ENCODE assay signal across 46 mouse cellular contexts in genomic region chr15:81964262-81964661, GRCm38 (mm10). TPM values are rescaled to one million over a fixed set of nuclear protein-coding genes. Genes with fewer than 3 reads are reported as not detected.
"Had no signal": no experiment of that assay in that cellular context is flagged by ENCODE, and none has a peak within 500 bp of the region (broad histone marks: within the 10 kb centered on the region; RNA-seq: fewer than 3 reads in every experiment).

No protein-coding gene starts in this region.

- H3K9me3 ChIP-seq: limb, embryonic 10.5 days; limb, embryonic 12.5 days; limb, embryonic 13.5 days; limb, embryonic 15.5 days; liver, embryonic 13.5 days; liver, embryonic 15.5 days; lung, embryonic 15.5 days; megakaryocyte, embryonic 14.5 days; midbrain, embryonic 10.5 days; midbrain, embryonic 12.5 days; midbrain, embryonic 13.5 days; midbrain, embryonic 15.5 days; neural tube, embryonic 12.5 days had no signal

- DNase-seq: left cerebral cortex, postnatal 4 days; liver; liver, embryonic 13.5 days; liver, postnatal 0 days; lung, adult 18-20 months; lung, adult 2 months; lung, embryonic 14.5 days; lung, postnatal 10 days; lung, postnatal 14 days; lung, postnatal 36 days; lung, postnatal 4 days had no signal

- H3K4me1 ChIP-seq: midbrain, embryonic 12.5 days; neural tube, embryonic 12.5 days had no signal

- H3K36me3 ChIP-seq: limb, embryonic 10.5 days; limb, embryonic 12.5 days; limb, embryonic 13.5 days; limb, embryonic 15.5 days; liver, embryonic 13.5 days; liver, embryonic 15.5 days; lung, embryonic 15.5 days; midbrain, embryonic 10.5 days; midbrain, embryonic 12.5 days; midbrain, embryonic 13.5 days; midbrain, embryonic 15.5 days; neural tube, embryonic 12.5 days had no signal

- ATAC-seq: liver, postnatal 0 days; lung, postnatal 0 days; midbrain, embryonic 13.5 days; midbrain, embryonic 15.5 days; midbrain, embryonic 16.5 days had no signal

- H3K27me3 ChIP-seq: limb, embryonic 12.5 days; limb, embryonic 13.5 days; limb, embryonic 15.5 days; liver, embryonic 15.5 days; lung, embryonic 15.5 days; midbrain, embryonic 12.5 days; midbrain, embryonic 13.5 days; midbrain, embryonic 15.5 days; neural tube, embryonic 12.5 days had no signal

- H3K27ac ChIP-seq: limb, embryonic 10.5 days; limb, embryonic 12.5 days; limb, embryonic 13.5 days; limb, embryonic 15.5 days; liver, embryonic 13.5 days; liver, embryonic 14.5 days; liver, embryonic 15.5 days; lung, embryonic 15.5 days; macrophage; midbrain, embryonic 10.5 days; midbrain, embryonic 12.5 days; midbrain, embryonic 13.5 days; midbrain, embryonic 15.5 days; neural tube, embryonic 12.5 days had no signal

- H3K4me2 ChIP-seq: limb, embryonic 12.5 days; limb, embryonic 13.5 days; limb, embryonic 15.5 days; liver, embryonic 11.5 days; liver, embryonic 13.5 days; liver, embryonic 15.5 days; lung, embryonic 14.5 days; lung, embryonic 15.5 days; midbrain, embryonic 11.5 days; midbrain, embryonic 12.5 days; midbrain, embryonic 13.5 days; midbrain, embryonic 15.5 days; neural tube, embryonic 12.5 days had no signal

- H3K9ac ChIP-seq: limb, embryonic 12.5 days; limb, embryonic 13.5 days; limb, embryonic 15.5 days; liver, embryonic 13.5 days; liver, embryonic 14.5 days; liver, embryonic 15.5 days; liver, postnatal 0 days; lung, embryonic 14.5 days; lung, embryonic 15.5 days; midbrain, embryonic 12.5 days; midbrain, embryonic 13.5 days; midbrain, embryonic 15.5 days; neural tube, embryonic 12.5 days had no signal

- H3K4me3 ChIP-seq: limb, embryonic 10.5 days; limb, embryonic 12.5 days; limb, embryonic 13.5 days; limb, embryonic 15.5 days; liver, embryonic 13.5 days; liver, embryonic 15.5 days; lung, embryonic 15.5 days; megakaryocyte, embryonic 14.5 days; midbrain, embryonic 10.5 days; midbrain, embryonic 12.5 days; midbrain, embryonic 13.5 days; midbrain, embryonic 15.5 days; myocyte; neural tube, embryonic 12.5 days had no signal

RNA-seq across cellular contexts. Expression of gene 1700029P11Rik, which starts 16.1 kb away (rescaled TPM):
- total RNA-seq: left cerebral cortex, adult 8-10 months; left cerebral cortex, postnatal 10 days; left cerebral cortex, postnatal 14 days; left cerebral cortex, postnatal 25 days; left cerebral cortex, postnatal 36 days; left cerebral cortex, postnatal 4 days; megakaryocyte progenitor cell, adult 5-6 weeks; megakaryocyte, adult 5-6 weeks; megakaryocyte-erythroid progenitor cell, adult 5-6 weeks; midbrain, postnatal 0 days; monocyte, adult 5-6 weeks had no signal
- polyA plus RNA-seq: limb, embryonic 10.5 days; limb, embryonic 11.5 days; limb, embryonic 12.5 days; limb, embryonic 13.5 days; limb, embryonic 14.5 days; limb, embryonic 15.5 days; liver, embryonic 11.5 days; liver, embryonic 13.5 days; liver, embryonic 14.5 days; liver, embryonic 15.5 days; liver, embryonic 16.5 days; liver, postnatal 0 days; lung, adult 2 months; lung, embryonic 14.5 days; lung, embryonic 15.5 days; lung, embryonic 16.5 days; lung, postnatal 0 days; macrophage; midbrain, embryonic 10.5 days; midbrain, embryonic 11.5 days; midbrain, embryonic 12.5 days; midbrain, embryonic 13.5 days; midbrain, embryonic 14.5 days; midbrain, embryonic 15.5 days; midbrain, embryonic 16.5 days; midbrain, postnatal 0 days; myocyte; neural tube, embryonic 11.5 days; neural tube, embryonic 12.5 days had no signal

RNA-seq across cellular contexts. Expression of gene Csdc2, which starts 27.7 kb away (rescaled TPM):
- total RNA-seq: megakaryocyte progenitor cell, adult 5-6 weeks; megakaryocyte, adult 5-6 weeks; megakaryocyte-erythroid progenitor cell, adult 5-6 weeks; monocyte, adult 5-6 weeks had no signal
